Mouse (Mus musculus): ENCODE results near the gene Bcor. TPM values are rescaled to one million over a fixed set of nuclear protein-coding genes. Genes with fewer than 3 reads are reported as not detected.

The Bcor gene
- total RNA-seq, 2 experiments from 2014 or later = 21.4 to 35.9 TPM

DNA sequence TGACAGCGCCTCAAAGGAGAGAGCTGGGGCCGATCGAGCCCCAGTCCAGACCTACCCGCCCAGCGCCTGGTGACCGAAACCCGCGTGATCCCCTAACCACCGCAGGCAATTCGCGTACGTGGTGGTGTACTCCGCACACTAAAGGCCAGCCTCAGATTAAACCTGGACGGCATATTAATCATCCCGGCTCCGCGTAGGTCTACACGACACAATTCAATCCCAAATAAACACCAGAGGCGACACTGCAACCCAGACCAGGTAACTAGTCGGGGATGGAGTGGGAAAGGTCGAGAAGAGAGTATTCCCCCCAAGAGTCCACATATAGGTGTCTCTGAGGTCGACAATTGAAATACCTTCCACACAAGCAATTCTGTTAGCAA, 82.6 kb downstream of the Bcor start:
- ATAC-seq (replicated peaks; ENCODE audit: low FRiP score, poor library complexity, severe bottlenecking) = no peak

- ATAC-seq (replicated peaks; ENCODE audit: low FRiP score, poor library complexity, severe bottlenecking) = peak; percentile 88
Measured at GRCm38 (mm10) chrX:12076763-12077600, 83.2 kb downstream of the Bcor start.

GRCm38 (mm10) chrX:12072721-12073120, 87.4 kb downstream of the Bcor start:
- ATAC-seq (replicated peaks; ENCODE audit: low FRiP score, poor library complexity, severe bottlenecking) = no peak

GRCm38 (mm10) chrX:12068978-12069724, 91.0 kb downstream of the Bcor start:
- no peak for ATAC-seq (replicated peaks; ENCODE audit: low FRiP score, poor library complexity, severe bottlenecking)

DNA sequence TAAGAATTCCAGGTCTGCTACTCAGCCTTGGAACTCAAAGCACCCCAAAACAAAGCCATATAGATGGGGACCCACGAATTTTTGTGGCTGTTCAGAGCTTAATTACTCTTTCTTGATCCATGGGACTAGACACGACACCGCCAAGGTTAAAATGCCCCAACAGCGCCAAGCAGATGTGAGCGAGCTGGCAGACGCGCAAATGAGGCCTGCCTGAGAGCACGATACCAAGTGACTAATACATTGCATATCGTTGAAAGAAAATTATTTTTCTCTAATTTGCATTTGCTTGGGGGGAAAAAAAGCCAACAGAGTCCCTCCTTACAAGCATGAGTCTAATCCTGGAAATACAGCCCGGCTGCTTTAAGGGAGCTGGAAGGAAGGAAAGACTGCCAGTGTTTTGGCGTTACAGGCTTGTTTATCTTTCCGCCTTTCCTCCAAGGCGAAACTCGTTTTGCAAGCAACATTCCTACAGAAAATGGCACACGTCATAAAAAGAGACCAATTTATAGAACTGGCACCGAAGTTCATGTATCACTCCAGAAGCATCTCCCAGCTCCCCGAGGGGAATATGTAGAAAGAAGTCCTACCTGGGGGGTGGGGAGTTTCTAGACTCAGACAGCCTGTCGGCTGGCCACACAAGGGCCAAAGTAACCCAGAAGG, 92.2 kb downstream of the Bcor start:
- no peak for ATAC-seq (replicated peaks; ENCODE audit: low FRiP score, poor library complexity, severe bottlenecking)

- no peak for ATAC-seq (replicated peaks; ENCODE audit: low FRiP score, poor library complexity, severe bottlenecking)
Measured at GRCm38 (mm10) chrX:12067031-12067430, 93.1 kb downstream of the Bcor start.

GRCm38 (mm10) chrX:12065782-12066181, 94.4 kb downstream of the Bcor start:
- ATAC-seq (replicated peaks; ENCODE audit: low FRiP score, poor library complexity, severe bottlenecking) = no peak

- no peak for ATAC-seq (replicated peaks; ENCODE audit: low FRiP score, poor library complexity, severe bottlenecking)
Measured at GRCm38 (mm10) chrX:12062932-12063260, 97.3 kb downstream of the Bcor start.

DNA sequence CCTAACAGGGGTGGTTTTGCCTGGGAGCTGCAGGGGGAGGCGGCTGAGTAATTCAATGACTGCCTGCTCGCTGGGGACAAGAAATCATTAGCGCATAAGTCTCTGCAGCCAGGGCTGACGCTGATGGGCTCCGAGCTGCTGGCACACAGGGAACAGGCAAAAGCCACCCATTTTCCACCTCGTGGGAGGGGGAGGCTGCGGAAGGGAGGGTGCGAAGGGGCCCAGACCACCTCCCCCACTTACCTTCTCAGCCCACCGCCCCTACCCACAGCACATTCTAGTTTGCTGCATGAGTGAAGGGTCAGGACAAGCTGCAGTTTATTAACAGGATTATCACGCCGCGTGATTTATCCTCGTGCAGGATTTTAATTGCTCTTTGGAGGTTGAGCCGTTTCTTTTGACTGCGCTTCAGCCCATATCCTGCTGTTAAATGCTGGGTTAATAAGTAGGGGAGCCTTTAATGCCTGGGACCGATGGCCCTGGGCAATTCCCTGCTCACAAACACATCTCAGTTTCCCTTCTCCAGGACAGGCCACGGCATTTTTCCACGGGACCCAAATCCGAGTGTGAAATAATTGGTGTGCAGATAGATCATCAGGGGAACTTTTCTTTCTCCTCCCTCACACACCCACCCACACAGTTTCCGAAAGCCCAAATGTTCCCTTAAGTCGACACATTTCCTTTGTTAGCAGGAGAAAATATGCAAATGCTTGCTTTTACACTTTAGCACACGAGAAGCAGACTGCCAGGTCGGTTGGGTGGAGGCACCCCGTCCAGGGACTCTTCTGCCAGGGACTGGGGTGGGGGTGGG, 97.8 kb downstream of the Bcor start:
- ATAC-seq (replicated peaks; ENCODE audit: low FRiP score, poor library complexity, severe bottlenecking) = no peak

GRCm38 (mm10) chrX:12060848-12061247, 99.3 kb downstream of the Bcor start:
- ATAC-seq (replicated peaks; ENCODE audit: low FRiP score, poor library complexity, severe bottlenecking) = no peak

GRCm38 (mm10) chrX:12057210-12057609, 102.9 kb downstream of the Bcor start:
- ATAC-seq (replicated peaks; ENCODE audit: low FRiP score, poor library complexity, severe bottlenecking) = no peak

DNA sequence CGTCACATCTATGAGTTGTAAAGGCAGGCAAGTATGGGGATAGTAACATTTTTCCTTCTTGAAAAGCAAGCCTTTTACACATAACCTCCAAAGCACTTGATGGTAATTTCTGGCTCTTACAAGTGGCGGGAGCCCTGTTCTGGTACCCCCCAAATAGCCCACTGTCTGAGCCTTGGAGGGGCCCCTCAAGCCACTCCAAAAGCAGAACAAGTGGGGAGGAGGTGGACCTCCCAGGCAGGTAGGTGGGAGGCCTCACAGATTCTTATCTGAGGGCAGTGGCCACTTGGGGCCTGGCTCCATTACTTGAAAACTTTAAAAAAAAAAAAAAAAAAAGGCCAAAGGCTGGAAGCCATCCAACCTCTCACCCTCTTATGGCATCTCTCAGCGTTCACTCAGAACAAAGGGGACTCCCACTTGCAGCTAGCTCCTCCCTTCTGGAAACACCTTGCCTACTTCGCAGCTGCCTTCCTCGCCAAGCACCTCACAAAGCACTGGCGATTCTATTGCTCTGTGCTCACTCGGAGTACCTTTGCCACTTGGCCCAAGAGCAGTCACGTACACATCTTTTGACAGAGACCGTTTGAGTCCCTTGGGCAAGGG, 106.7 kb downstream of the Bcor start:
- no peak for ATAC-seq (replicated peaks; ENCODE audit: low FRiP score, poor library complexity, severe bottlenecking)

- no peak for ATAC-seq (replicated peaks; ENCODE audit: low FRiP score, poor library complexity, severe bottlenecking)
Measured at GRCm38 (mm10) chrX:12052651-12053050, 107.5 kb downstream of the Bcor start.

DNA sequence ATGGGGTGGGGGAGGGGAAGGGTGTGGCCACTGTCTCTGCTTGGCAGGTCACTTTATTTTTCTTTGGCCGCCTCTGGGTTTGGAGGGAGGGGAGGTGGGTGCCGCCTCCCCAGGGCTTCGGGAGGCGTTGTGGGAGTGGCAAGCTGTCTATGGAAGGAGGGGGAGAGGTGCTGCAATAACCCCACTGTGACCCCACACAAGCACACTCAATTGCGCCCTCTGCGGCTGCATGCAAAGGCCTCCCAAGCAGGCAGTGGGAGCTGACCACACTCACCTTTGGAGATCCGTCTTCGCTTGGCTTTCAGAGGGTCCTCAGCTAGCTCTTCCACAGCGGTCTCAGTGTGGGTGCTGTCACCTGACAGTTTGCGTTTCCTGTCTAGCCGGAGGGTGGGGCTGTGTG, 111.4 kb downstream of the Bcor start:
- ATAC-seq (replicated peaks; ENCODE audit: low FRiP score, poor library complexity, severe bottlenecking) = no peak

GRCm38 (mm10) chrX:12048166-12048565, 112.0 kb downstream of the Bcor start:
- no peak for ATAC-seq (replicated peaks; ENCODE audit: low FRiP score, poor library complexity, severe bottlenecking)

- no peak for ATAC-seq (replicated peaks; ENCODE audit: low FRiP score, poor library complexity, severe bottlenecking)
Measured at GRCm38 (mm10) chrX:12047223-12047911, 112.8 kb downstream of the Bcor start.

DNA sequence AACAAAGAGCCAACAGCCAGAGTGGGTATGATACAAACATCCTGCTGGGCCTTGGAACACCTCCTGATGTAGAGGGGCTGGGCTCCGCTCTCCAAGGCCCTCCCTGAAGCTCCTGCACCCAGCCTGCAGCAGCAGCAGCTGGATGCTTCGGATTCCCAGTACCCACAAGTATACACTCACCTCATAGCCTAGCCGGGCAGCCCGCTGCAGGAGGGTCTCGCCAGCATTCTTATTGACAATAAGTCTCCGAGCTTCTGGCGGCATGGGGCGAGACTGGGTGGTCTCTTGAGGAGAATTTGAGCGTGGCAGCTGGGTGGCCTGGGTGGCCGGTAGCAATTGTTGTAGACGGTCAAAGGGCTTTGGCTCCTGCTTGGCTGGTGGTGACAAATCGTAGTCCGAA, 113.5 kb downstream of the Bcor start:
- no peak for ATAC-seq (replicated peaks; ENCODE audit: low FRiP score, poor library complexity, severe bottlenecking)

DNA sequence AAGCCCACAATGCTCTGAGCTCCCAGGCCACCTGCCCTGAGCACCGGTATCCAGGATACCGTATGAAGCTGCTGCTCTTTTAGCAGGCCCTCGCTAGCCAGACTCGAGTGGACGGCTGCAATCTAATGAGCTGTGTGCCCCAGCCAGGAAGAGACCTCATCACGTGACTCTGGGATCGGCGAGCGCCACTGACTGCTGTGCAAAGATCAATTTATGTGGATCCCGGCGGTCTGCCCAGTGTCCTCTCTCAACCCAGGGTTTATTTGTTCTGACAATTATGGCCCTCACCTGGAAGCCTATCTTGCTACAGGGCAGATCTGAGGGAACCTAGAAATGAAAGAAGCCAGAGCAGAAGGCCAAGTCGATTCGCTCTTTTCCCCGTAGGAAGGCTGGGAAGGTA, 116.8 kb downstream of the Bcor start:
- ATAC-seq (replicated peaks; ENCODE audit: low FRiP score, poor library complexity, severe bottlenecking) = no peak

- ATAC-seq (replicated peaks; ENCODE audit: low FRiP score, poor library complexity, severe bottlenecking) = no peak
Measured at GRCm38 (mm10) chrX:12041453-12041852, 118.7 kb downstream of the Bcor start.
